11 mouse cellular contexts compared by ENCODE assay signal in genomic region chr19:12824549-12824948, GRCm38 (mm10).
A peak's percentile ranks its signal among the peaks of the same experiment; 100 is the strongest.
DNase-seq lines count a peak whose midpoint lies in the region.
"Had no signal": no experiment of that assay in that cellular context is flagged by ENCODE, and none has a peak within 500 bp of the region (broad histone marks: within the 10 kb centered on the region; RNA-seq: fewer than 3 reads in every experiment).

No protein-coding gene starts in this region.

- peak; percentile 7 for DNase-seq in kidney, postnatal 14 days
- no peak for DNase-seq in kidney, adult 9 months
- DNase-seq in B cell, adult 2 months, result peak; percentile 30 to 40
- DNase-seq in NIH3T3 (ENCODE audit: low read depth), result peak; percentile 43
- peak; percentile 2 for DNase-seq in retina, postnatal 1 day
- DNase-seq in c-Kit-positive CD71-positive TER-119-positive erythroid progenitor cells, embryonic 14.5 days (ENCODE audit: low spot score), result no peak
- DNase-seq in frontal cortex, postnatal 25 days (ENCODE audit: low spot score in 2 of 2), result no peak
- no peak for DNase-seq in yolk sac, embryonic 10.5 days (ENCODE audit: low spot score)
- DNase-seq: adrenal gland, postnatal 14 days; cerebellum, adult 11 months; kidney, adult 8-10 months had no signal

Comparison
In these comparisons a context has a peak if more than half of its experiments do, and no peak if none do; other contexts are left out.
1. DNase-seq: peak in kidney, postnatal 14 days (single experiment), B cell, adult 2 months (2 of 2), NIH3T3 (single experiment) and retina, postnatal 1 day (single experiment); none in kidney, adult 9 months (single experiment), c-Kit-positive CD71-positive TER-119-positive erythroid progenitor cells, embryonic 14.5 days (single experiment), frontal cortex, postnatal 25 days (0 of 2) and yolk sac, embryonic 10.5 days (single experiment).